Mouse (Mus musculus): ENCODE measurements around the gene Ric3.

GRCm38 (mm10) chr7:109115929-109116328, 32.8 kb upstream of the Ric3 start:
- TF ChIP-seq CTCF (IDR thresholded peaks at IDR 0.05; ENCODE audit: extremely low read depth, insufficient read depth, insufficient read length, insufficient replicate concordance) (no peak), POLR2A (IDR thresholded peaks at IDR 0.05; ENCODE audit: low read depth, low read length) (no peak)
